In genomic region chr12:13668485-13669022, GRCm38 (mm10) we compare ENCODE assay signal across 24 mouse cellular contexts.
DNase-seq lines count a peak whose midpoint lies in the region; ATAC-seq and TF ChIP-seq lines count a peak whose summit lies in the region.
"Had no signal": no experiment of that assay in that cellular context is flagged by ENCODE, and none has a peak within 500 bp of the region (broad histone marks: within the 10 kb centered on the region; RNA-seq: fewer than 3 reads in every experiment).

No protein-coding gene starts in this region.

- H3K4me3 ChIP-seq in liver, embryonic 11.5 days (ENCODE audit: low read depth, low read length) = no peak overlapping the region
- H3K4me3 ChIP-seq in liver, embryonic 12.5 days = no peak overlapping the region
- no peak overlapping the region for H3K4me3 ChIP-seq in liver, embryonic 14.5 days (ENCODE audit: insufficient read depth in 1 of 2, low read depth in 2 of 2, low read length in 2 of 2)
- no peak overlapping the region for H3K4me3 ChIP-seq in liver, embryonic 16.5 days (ENCODE audit: low read depth, low read length)
- H3K4me3 ChIP-seq: embryonic facial prominence, embryonic 13.5 days; embryonic facial prominence, embryonic 15.5 days; erythroblast, embryonic 14.5 days; forebrain, embryonic 10.5 days; forebrain, embryonic 12.5 days had no signal

- TF ChIP-seq CTCF in liver, embryonic 14.5 days (IDR thresholded peaks at IDR 0.05; ENCODE audit: low read depth) = no peak

- H3K27ac ChIP-seq in liver, embryonic 11.5 days (ENCODE audit: low read depth, low read length) = no peak overlapping the region
- no peak overlapping the region for H3K27ac ChIP-seq in liver, embryonic 12.5 days
- no peak overlapping the region for H3K27ac ChIP-seq in liver, embryonic 14.5 days
- no peak overlapping the region for H3K27ac ChIP-seq in liver, embryonic 16.5 days (ENCODE audit: low read length)
- H3K27ac ChIP-seq: embryonic facial prominence, embryonic 13.5 days; embryonic facial prominence, embryonic 15.5 days; forebrain, embryonic 10.5 days; forebrain, embryonic 12.5 days had no signal

- no peak for TF ChIP-seq EP300 in liver, embryonic 14.5 days (IDR thresholded peaks at IDR 0.05; ENCODE audit: low read depth)

- no peaks in the 10 kb centered on the region for H3K36me3 ChIP-seq in liver, embryonic 11.5 days (ENCODE audit: control insufficient read depth, insufficient read depth, low read length)
- no peaks in the 10 kb centered on the region for H3K36me3 ChIP-seq in liver, embryonic 12.5 days
- H3K36me3 ChIP-seq in liver, embryonic 14.5 days (replicated peaks; ENCODE audit: control insufficient read depth, insufficient read depth, low read depth) = no peaks in the 10 kb centered on the region
- H3K36me3 ChIP-seq in liver, embryonic 16.5 days (ENCODE audit: control insufficient read depth, insufficient read depth) = no peaks in the 10 kb centered on the region
- H3K36me3 ChIP-seq: embryonic facial prominence, embryonic 13.5 days; embryonic facial prominence, embryonic 15.5 days; forebrain, embryonic 10.5 days; forebrain, embryonic 12.5 days had no signal

- H3K9me3 ChIP-seq in liver, embryonic 11.5 days (ENCODE audit: control insufficient read depth, low read length) = no peaks in the 10 kb centered on the region
- H3K9me3 ChIP-seq in liver, embryonic 12.5 days (replicated peaks) = no peaks in the 10 kb centered on the region
- no peaks in the 10 kb centered on the region for H3K9me3 ChIP-seq in liver, embryonic 14.5 days (ENCODE audit: control insufficient read depth, low read length)
- H3K9me3 ChIP-seq in liver, embryonic 16.5 days (replicated peaks; ENCODE audit: control insufficient read depth, low read length) = no peaks in the 10 kb centered on the region
- H3K9me3 ChIP-seq: embryonic facial prominence, embryonic 13.5 days; embryonic facial prominence, embryonic 15.5 days; forebrain, embryonic 10.5 days; forebrain, embryonic 12.5 days had no signal

- peak; percentile 47 for ATAC-seq in liver, embryonic 11.5 days (replicated peaks; ENCODE audit: low FRiP score)
- ATAC-seq in liver, embryonic 12.5 days = peak; percentile 70
- ATAC-seq in liver, embryonic 14.5 days (ENCODE audit: insufficient read depth) = peak; percentile 64
- ATAC-seq in liver, embryonic 16.5 days (ENCODE audit: low read depth) = peak; percentile 90
- ATAC-seq: forebrain, embryonic 14.5 days; forebrain, embryonic 16.5 days had no signal

- WGBS in liver, embryonic 11.5 days = 57% methylated on average over 3 of the region's 3 CpGs
- 67% methylated on average over 3 of the region's 3 CpGs for WGBS in liver, embryonic 12.5 days (ENCODE audit: insufficient replicate concordance)
- 51% methylated on average over 3 of the region's 3 CpGs for WGBS in liver, embryonic 14.5 days (ENCODE audit: insufficient replicate concordance)
- WGBS in liver, embryonic 16.5 days (ENCODE audit: insufficient replicate concordance) = 49% methylated on average over 3 of the region's 3 CpGs

- no peaks in the 10 kb centered on the region for H3K27me3 ChIP-seq in liver, embryonic 11.5 days (replicated peaks; ENCODE audit: control insufficient read depth, insufficient read depth, low read length)
- no peaks in the 10 kb centered on the region for H3K27me3 ChIP-seq in liver, embryonic 12.5 days (replicated peaks)
- H3K27me3 ChIP-seq in liver, embryonic 14.5 days (ENCODE audit: control insufficient read depth, insufficient read depth, low read length) = no peaks in the 10 kb centered on the region
- no peaks in the 10 kb centered on the region for H3K27me3 ChIP-seq in liver, embryonic 16.5 days (ENCODE audit: control insufficient read depth, insufficient read depth, low read depth, low read length)
- H3K27me3 ChIP-seq: embryonic facial prominence, embryonic 13.5 days; embryonic facial prominence, embryonic 15.5 days; forebrain, embryonic 12.5 days had no signal

- H3K4me2 ChIP-seq in liver, embryonic 11.5 days = no peak overlapping the region
- H3K4me2 ChIP-seq in liver, embryonic 12.5 days = no peak overlapping the region
- H3K4me2 ChIP-seq in liver, embryonic 14.5 days (ENCODE audit: low read depth) = no peak overlapping the region
- H3K4me2 ChIP-seq in liver, embryonic 16.5 days (ENCODE audit: low read depth, low read length) = no peak overlapping the region
- H3K4me2 ChIP-seq: embryonic facial prominence, embryonic 13.5 days; embryonic facial prominence, embryonic 15.5 days; forebrain, embryonic 12.5 days had no signal

- no peak for DNase-seq in liver, embryonic 11.5 days (ENCODE audit: low spot score)
- peak; percentile 11 to 24 (median 17) for DNase-seq in liver, embryonic 14.5 days (ENCODE audit: low read depth in 3 of 3, low spot score in 3 of 3)
- DNase-seq in retina, embryonic 14.5 days (ENCODE audit: low spot score) = no peak
- DNase-seq in natural killer cell, adult 2 months (ENCODE audit: low spot score in 2 of 2) = no peak
- DNase-seq in lung, adult 18-20 months = no peak
- no peak for DNase-seq in cerebellum, adult 11-12 months
- DNase-seq: adrenal gland, adult 2 months; adrenal gland, postnatal 14 days; adrenal gland, postnatal 36 days; cerebellum, adult 18-20 months; cerebellum, adult 8-10 months; cerebellum, adult 9-11 months; cerebellum, postnatal 14 days; cerebellum, postnatal 36 days; embryo, embryonic 11 days had no signal

- H3K4me1 ChIP-seq in liver, embryonic 11.5 days (replicated peaks; ENCODE audit: control insufficient read depth, insufficient read depth, low read length) = no peaks in the 10 kb centered on the region
- no peaks in the 10 kb centered on the region for H3K4me1 ChIP-seq in liver, embryonic 12.5 days
- no peaks in the 10 kb centered on the region for H3K4me1 ChIP-seq in liver, embryonic 14.5 days (replicated peaks; ENCODE audit: control insufficient read depth in 2 of 2, insufficient read depth in 2 of 2, low read length in 1 of 2)
- H3K4me1 ChIP-seq in liver, embryonic 16.5 days (ENCODE audit: control insufficient read depth, low read depth, low read length) = no peaks in the 10 kb centered on the region
- H3K4me1 ChIP-seq: embryonic facial prominence, embryonic 13.5 days; embryonic facial prominence, embryonic 15.5 days; forebrain, embryonic 10.5 days; forebrain, embryonic 12.5 days had no signal

- H3K9ac ChIP-seq in liver, embryonic 11.5 days (ENCODE audit: low read depth, low read length) = no peak overlapping the region
- H3K9ac ChIP-seq in liver, embryonic 12.5 days = no peak overlapping the region
- no peak overlapping the region for H3K9ac ChIP-seq in liver, embryonic 14.5 days (replicated peaks)
- no peak overlapping the region for H3K9ac ChIP-seq in liver, embryonic 16.5 days (ENCODE audit: low read depth, low read length)
- H3K9ac ChIP-seq: embryonic facial prominence, embryonic 13.5 days; embryonic facial prominence, embryonic 15.5 days; forebrain, embryonic 12.5 days had no signal

Comparison
In these comparisons a context has a peak if more than half of its experiments do, and no peak if none do; other contexts are left out.
1. DNase-seq: peak in liver, embryonic 14.5 days (3 of 3); none in liver, embryonic 11.5 days (single experiment), retina, embryonic 14.5 days (single experiment), natural killer cell, adult 2 months (0 of 2), lung, adult 18-20 months (0 of 2) and cerebellum, adult 11-12 months (single experiment).
2. Peak in every context shown above with its lines, with median percentiles within 50 percentile points of each other: ATAC-seq.